Mouse (Mus musculus): ENCODE measurements at regions not wholly inside any gene's neighbourhood (a gene's known extent, or its start where the extent isn't known, plus 50 kb on each side); places are given as distances from the start of the nearest gene placed in this dataset.
"Not testable (repeated sequence)": the region's sequence is repeated elsewhere in the genome, so short reads cannot be mapped to it uniquely, and the experiment has no call there.

GRCm38 (mm10) chrX:93888480-93888879 lies 56.5 kb upstream of the Pdk3 start:
- intact Hi-C loops (cut with DNase I): loop anchor here (10.0 kb wide), 1 partner anchor 254 kb away; the partner anchor contains the start of gene Pola1
- no peak for DNase-seq

GRCm38 (mm10) chrX:93888966-93889365 lies 57.0 kb upstream of the Pdk3 start:
- intact Hi-C loops (cut with DNase I): loop anchor here (1.0 to 10.0 kb wide), 2 partner anchors 96 to 254 kb away; partner anchors contain the start of gene Pola1
- DNase-seq: no peak

GRCm38 (mm10) chrX:93889394-93890042 lies 57.5 kb upstream of the Pdk3 start:
- DNase-seq: peak; percentile 65 to 86
- intact Hi-C loops (cut with DNase I): loop anchor here (1.0 to 10.0 kb wide), 3 partner anchors 96 to 822 kb away; partner anchors contain the start of gene Pola1

GRCm38 (mm10) chrX:93896838-93897820 lies 65.1 kb upstream of the Pdk3 start:
- intact Hi-C loops (cut with DNase I): no loop called here
- DNase-seq: no peak

- DNase-seq: no peak
- intact Hi-C loops (cut with DNase I): no loop called here
Measured at GRCm38 (mm10) chrX:93903209-93903608, 65.2 kb upstream of the AU015836 start.

- no peak for DNase-seq
- intact Hi-C loops (cut with DNase I): no loop called here
Measured at GRCm38 (mm10) chrX:93905531-93905930, 62.9 kb upstream of the AU015836 start.

- intact Hi-C loops (cut with DNase I): loop anchor here (5.0 kb wide), 1 partner anchor 114 kb away; no protein-coding TSS in a partner anchor
- DNase-seq: peak; percentile 23 to 66
Measured at GRCm38 (mm10) chrX:93911087-93911840, 57.2 kb upstream of the AU015836 start.

- no peak for DNase-seq
- intact Hi-C loops (cut with DNase I): no loop called here
Measured at GRCm38 (mm10) chrX:93915548-93915947, 52.9 kb upstream of the AU015836 start.

GRCm38 (mm10) chrX:93917367-93917766 lies 51.1 kb upstream of the AU015836 start:
- intact Hi-C loops (cut with DNase I); DNase-seq: not testable (repeated sequence)

Measured in heart, postnatal 14 days (tissue).